Mouse (Mus musculus) right cerebral cortex, postnatal 25 days (tissue): Measurements from ENCODE around the gene Mgl2.
"Not testable (repeated sequence)": the region's sequence is repeated elsewhere in the genome, so short reads cannot be mapped to it uniquely, and the experiment has no call there.

Experiments used
- DNase-seq: peaks from one replicate; pipeline ENCODE4 v3.0.0; 2022

Mgl2 gene

GRCm38 (mm10) chr11:70129926-70130379 lies at the start of gene Mgl2:
Mgl2 (plus strand) TSS chr11:70130329.
- no peak for DNase-seq

GRCm38 (mm10) chr11:70080803-70081590 lies 49.1 kb upstream of the Mgl2 start:
- DNase-seq = no peak

- DNase-seq = no peak
Observed at GRCm38 (mm10) chr11:70084563-70084962, 45.6 kb upstream of the Mgl2 start.

GRCm38 (mm10) chr11:70091986-70092783 lies 37.9 kb upstream of the Mgl2 start, which contains the start of gene Asgr2:
Asgr2 (plus strand) TSS chr11:70092644.
- no peak for DNase-seq

GRCm38 (mm10) chr11:70097396-70097795 lies 32.7 kb upstream of the Mgl2 start:
- DNase-seq = no peak

- DNase-seq = no peak
Observed at GRCm38 (mm10) chr11:70099102-70099501, 31.0 kb upstream of the Mgl2 start.

GRCm38 (mm10) chr11:70099809-70100208 lies 30.3 kb upstream of the Mgl2 start:
- no peak for DNase-seq

GRCm38 (mm10) chr11:70103701-70104315 lies 26.3 kb upstream of the Mgl2 start:
- no peak for DNase-seq

- DNase-seq = no peak
Observed at GRCm38 (mm10) chr11:70107085-70107484, 23.0 kb upstream of the Mgl2 start.

GRCm38 (mm10) chr11:70110146-70110545 lies 20.0 kb upstream of the Mgl2 start:
- no peak for DNase-seq

GRCm38 (mm10) chr11:70114562-70114961 lies 15.6 kb upstream of the Mgl2 start:
- DNase-seq = no peak

GRCm38 (mm10) chr11:70115901-70116300 lies 14.2 kb upstream of the Mgl2 start:
- DNase-seq = no peak

GRCm38 (mm10) chr11:70135001-70135400 lies 4.9 kb downstream of the Mgl2 start:
- DNase-seq = not testable (repeated sequence)

GRCm38 (mm10) chr11:70135925-70136324 lies 5.8 kb downstream of the Mgl2 start:
- DNase-seq = not testable (repeated sequence)

- no peak for DNase-seq
Observed at GRCm38 (mm10) chr11:70139171-70139570, 9.0 kb downstream of the Mgl2 start.

GRCm38 (mm10) chr11:70151072-70151471 lies 20.9 kb downstream of the Mgl2 start:
- DNase-seq = no peak

- DNase-seq = not testable (repeated sequence)
Observed at GRCm38 (mm10) chr11:70155897-70156296, 25.8 kb downstream of the Mgl2 start, which contains the start of gene Clec10a. Clec10a (plus strand) TSS chr11:70156197.

GRCm38 (mm10) chr11:70162336-70162735 lies 32.2 kb downstream of the Mgl2 start:
- DNase-seq = no peak

GRCm38 (mm10) chr11:70165972-70166921 lies 36.1 kb downstream of the Mgl2 start:
- DNase-seq = no peak

GRCm38 (mm10) chr11:70168136-70168535 lies 38.0 kb downstream of the Mgl2 start:
- DNase-seq = no peak

GRCm38 (mm10) chr11:70169471-70169870 lies 39.3 kb downstream of the Mgl2 start:
- DNase-seq = not testable (repeated sequence)

- no peak for DNase-seq
Observed at GRCm38 (mm10) chr11:70170291-70170690, 40.2 kb downstream of the Mgl2 start.
